Mouse (Mus musculus) adrenal gland, adult 18-20 months (tissue): ENCODE measurements around the gene Hist1h4i. TPM values are rescaled to one million over a fixed set of nuclear protein-coding genes. Genes with fewer than 3 reads are reported as not detected.
A peak's percentile ranks its signal among the peaks of the same experiment; 100 is the strongest.

Source experiments
- DNase-seq, 2 experiments: peaks; one replicate each; pipeline ENCODE4 v3.0.0; 2021 to 2022; ENCODE audit warnings: low spot score in 2 of 2
- total RNA-seq, 2 experiments: library from RNA; stranded (reverse); gene quantifications; 1 replicate in 1 of 2; 2 replicates in 1 of 2; pipeline ENCODE4 v1.2.3; 2021

Hist1h4i gene
- total RNA-seq, 2 experiments from 2014 or later, result 40.1 to 68.2 TPM

DNA sequence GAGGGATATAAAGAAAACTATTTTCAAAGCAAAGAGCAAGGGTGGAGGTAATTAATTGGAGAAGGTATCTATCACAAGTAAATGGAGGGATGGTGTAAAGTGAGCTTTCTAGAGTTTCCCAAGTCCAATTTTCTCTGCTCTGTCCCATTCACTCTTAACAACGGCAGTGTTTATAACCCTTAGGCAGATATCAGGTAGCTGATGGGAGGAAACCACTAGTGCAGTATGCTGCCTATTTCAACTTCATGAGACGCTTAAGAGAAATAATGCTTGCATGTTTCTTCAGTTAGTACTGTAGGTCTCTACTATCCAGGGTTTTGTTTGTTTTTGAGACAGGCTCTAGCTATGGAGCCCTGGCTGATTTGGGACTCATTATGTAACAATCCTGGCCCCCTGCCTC is 3.7 kb downstream of the Hist1h4i start:
- no peak for DNase-seq

DNA sequence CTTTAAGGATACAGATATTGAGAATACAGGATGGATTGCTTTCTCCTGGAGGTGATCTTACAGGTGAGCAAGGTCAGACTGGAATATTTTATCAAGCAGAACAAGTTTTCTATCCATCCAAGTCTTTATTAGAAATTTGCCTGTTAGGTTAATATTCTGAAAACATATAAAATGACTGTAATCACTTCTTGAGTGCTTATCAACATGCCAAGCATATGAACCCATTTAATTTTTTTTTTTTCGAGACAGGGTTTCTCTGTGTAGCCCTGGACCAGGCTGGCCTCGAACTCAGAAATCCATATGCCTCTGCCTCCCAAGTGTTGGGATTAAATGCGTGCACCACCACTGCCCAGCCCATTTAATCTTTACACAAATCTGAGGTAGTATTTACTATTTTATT is 4.2 kb downstream of the Hist1h4i start:
- no peak for DNase-seq

- no peak for DNase-seq
These were observed 4.8 kb downstream of the Hist1h4i start for GRCm38 (mm10) chr13:22036149-22036956.

DNA sequence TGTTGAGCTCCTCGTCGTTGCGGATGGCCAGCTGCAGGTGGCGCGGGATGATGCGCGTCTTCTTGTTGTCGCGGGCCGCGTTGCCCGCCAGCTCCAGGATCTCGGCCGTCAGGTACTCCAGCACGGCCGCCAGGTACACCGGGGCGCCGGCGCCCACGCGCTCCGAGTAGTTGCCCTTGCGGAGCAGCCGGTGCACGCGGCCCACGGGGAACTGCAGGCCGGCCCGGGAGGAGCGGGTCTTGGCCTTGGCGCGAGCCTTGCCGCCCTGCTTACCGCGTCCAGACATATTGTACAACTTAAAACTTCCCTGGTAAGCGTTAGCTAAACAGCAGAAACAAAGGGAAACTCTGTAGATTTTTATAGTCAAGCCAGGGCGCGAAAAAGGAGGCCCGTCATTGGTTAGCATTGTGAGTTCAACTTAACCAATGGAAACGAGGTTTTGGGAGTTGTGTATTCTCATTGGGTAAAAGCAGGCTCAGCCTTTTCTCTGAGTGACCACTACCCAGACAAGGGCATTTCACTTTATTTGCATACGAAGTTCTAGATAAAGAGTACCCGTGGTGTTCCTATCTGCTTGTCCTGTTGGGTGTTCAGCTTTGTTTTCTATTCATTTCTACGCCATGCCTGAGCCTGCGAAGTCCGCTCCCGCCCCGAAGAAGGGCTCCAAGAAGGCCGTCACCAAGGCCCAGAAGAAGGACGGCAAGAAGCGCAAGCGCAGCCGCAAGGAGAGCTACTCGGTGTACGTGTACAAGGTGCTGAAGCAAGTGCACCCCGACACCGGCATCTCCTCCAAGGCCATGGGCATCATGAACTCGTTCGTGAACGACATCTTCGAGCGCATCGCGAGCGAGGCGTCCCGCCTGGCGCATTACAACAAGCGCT is 5.7 kb downstream of the Hist1h4i start, which contains the start of the genes Hist1h2ah and Hist1h2bk:
Gene Hist1h2ah, minus strand, starts transcription at position 302 of the 882 bp plus-strand sequence.
Gene Hist1h2bk, plus strand, starts transcription at position 604 of the 882 bp plus-strand sequence.
- DNase-seq, result peak; percentile 49 to 60

DNA sequence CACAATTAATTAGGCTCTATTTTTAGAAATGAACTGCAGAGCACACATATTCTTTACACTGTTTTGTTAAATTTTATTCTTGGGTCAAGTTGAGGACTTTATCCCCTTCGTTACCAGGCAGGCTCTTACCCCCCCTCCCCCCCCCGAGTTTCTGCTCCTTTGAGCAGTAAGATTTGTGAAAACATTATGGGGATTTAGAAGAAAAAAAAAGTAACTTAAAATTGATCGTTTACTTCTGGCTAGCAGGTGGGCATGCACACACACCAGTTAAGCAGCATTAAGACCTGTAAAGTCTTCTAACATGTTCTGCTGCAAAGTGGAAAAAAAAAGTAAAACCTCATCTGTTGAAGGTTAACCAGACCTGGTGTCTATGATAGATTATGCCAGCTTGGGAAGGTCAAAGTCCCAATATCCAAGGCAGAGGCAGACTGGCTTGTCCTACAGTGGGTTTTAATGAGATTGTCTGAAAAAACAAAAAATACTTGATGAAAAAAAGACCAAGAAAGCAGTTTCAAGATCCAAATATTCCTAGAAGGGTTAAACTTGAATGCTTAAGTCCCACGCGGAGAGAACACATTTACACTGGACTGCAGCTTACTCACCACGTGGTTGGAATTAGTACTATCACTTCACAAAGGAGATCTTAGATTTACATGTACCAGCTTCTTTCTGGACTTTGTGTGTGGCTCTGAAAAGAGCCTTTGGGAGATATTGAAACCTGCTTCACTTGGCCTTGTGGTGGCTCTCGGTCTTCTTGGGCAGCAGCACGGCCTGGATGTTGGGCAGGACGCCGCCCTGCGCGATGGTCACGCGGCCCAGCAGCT is 6.5 kb downstream of the Hist1h4i start:
- no peak for DNase-seq

GRCm38 (mm10) chr13:22033741-22034442 is 7.3 kb downstream of the Hist1h4i start:
- DNase-seq, result no peak

DNA sequence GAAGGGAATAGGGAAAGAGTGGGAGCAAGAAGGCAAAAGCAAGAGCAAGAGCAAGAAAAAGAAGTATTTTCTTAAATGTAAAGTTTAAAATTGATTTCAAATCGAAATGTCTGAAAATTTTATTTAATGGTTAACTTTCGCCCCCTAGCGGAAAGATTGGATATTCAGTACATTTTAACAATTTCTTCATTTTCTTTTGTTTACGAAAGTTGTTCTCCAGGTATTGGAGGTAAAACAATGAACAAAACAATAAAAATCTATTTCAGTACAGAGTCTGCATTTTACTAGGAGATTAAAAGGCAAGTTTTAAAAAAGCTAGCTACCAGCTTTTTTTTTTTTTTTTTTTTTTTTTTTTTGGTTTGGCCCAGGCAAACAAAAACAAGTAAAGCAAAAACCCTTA is 10.7 kb downstream of the Hist1h4i start:
- DNase-seq, result no peak

DNA sequence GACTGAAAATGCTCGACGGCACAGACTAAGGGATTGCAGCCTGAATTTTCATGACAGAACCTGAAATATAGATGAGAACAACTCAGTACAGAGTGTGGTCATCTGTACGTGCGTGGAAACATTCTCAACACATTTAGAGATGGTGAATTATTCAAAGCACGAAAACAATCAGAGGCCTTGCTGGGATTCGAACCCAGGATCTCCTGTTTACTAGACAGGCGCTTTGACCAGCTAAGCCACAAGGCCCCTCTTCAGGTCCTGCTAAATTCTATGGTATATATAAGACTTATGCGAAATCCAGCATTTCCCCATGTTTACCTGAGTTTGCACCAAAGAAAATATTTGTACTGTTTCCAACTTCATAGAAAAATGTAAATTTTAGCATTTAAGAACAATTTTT is 11.2 kb downstream of the Hist1h4i start:
- DNase-seq, result no peak

DNA sequence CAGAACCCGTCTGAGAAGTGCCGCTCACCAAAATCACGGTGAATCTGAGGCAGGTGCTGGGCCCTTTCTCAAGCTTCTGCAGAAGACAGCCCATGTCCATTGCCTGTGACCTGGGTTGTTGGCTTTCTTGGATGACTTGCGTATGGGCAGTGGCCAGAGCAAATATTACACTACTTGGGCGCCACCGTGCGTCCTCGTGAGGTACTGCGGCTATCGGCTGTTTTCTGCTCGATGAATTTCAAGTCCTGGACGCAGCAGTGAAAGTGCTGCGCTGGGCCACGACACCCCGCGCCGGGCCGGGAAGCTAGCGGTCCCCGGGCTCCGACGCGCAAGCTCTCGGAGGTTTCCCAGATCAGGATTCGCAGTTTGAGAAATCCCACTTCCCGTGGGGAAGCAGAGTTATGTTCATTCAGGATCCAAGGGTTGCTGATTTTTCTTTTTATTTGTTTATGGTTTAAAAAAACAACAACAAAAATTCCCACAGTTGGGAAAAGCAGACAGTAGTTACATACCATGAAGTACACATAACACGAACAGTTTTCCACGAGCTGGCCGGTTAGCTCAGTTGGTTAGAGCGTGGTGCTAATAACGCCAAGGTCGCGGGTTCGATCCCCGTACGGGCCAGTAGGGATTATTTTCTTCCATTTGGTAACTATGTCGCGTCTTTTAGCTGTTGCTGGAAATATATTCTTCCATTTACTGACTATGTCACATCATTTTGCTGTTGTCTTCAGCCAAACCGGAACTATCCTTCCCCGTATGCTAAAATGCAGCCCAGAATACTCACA is 12.3 kb downstream of the Hist1h4i start:
- peak; percentile 96 to 97 for DNase-seq

DNA sequence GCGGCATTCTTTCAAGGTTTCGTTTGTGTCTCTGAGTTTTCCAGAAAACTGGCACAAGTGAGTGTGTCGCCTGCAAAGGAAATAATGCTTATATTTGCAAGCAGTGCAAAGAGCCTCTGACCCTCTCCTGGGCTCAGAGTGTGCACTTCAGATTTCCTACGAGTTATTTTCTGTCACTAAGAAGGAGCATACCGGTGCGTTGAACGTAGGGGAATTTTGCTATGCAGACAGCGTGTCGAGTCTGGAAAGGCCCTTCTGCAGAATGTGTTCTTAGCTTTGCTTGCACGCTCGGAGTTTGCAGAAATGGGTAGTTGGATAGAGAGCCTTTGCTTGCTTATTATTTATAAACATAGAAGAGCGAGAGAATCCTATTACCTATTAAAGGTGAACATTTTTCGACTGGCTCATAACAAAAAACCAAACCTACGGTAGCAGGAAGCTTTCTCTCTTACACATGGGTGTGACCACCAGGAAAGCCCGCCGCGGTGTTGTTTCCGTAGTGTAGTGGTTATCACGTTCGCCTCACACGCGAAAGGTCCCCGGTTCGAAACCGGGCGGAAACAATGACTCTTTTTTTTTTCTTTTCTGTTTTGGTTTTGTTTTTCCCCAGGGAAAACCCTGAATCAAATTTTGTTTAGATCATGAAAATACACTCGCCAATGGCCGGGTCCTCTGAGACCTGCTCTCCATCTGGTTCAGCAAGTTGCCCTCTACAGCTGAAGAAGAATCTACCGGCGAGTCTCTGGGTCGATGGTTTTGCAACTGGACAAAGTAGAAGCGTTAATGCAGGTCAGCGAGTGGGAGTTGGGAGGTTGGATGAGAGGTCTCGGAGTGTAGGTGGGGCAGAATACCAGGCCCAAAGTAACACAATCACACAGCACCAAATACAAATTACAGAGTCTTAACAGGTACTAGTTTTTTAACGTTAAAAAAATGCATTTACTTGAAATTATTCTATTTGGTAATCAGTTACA is 14.8 kb downstream of the Hist1h4i start:
- DNase-seq, result peak; percentile 83 to 89

- DNase-seq, result peak; percentile 75 to 76
These were observed 18.9 kb downstream of the Hist1h4i start for GRCm38 (mm10) chr13:22022241-22022640.

DNA sequence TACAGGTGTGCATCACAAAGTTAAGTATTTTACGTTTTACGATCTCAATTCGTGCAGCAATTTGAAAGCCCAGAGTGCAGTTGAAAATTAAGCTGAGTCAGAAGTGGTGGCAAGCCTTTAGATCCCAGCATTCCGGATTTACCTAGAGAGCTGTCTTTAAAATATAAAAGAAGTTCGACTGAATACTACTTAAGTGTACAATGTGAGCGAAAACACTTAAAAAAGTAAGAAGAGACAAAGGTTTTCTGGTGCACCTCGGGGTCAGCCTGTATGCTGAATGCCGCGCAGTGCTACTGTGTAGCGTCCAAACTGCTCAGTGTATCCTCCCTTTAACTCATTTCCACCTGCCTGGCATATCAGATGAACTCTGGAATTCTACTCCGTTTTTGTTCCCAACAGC is 19.6 kb downstream of the Hist1h4i start:
- no peak for DNase-seq

DNA sequence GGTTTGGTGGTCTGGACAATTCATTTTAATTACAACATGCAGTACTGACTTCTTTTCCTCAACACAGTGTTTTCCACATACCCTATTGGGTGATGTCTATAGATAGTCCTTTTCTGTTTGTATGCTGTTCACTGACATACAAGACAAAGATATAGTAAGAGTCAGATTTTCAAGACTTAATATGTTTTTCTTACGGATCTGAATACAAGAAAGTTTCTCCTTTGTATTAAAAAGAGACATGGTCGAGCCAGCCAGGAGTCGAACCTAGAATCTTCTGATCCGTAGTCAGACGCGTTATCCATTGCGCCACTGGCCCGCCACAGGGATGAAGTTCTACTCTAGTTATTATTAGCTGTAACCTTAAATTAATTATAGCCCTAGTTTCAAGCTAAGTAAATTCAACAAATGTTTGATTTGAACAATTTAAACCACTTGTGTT is 20.2 kb downstream of the Hist1h4i start:
- peak; percentile 69 to 78 for DNase-seq

- DNase-seq, result no peak
These were observed 21.0 kb downstream of the Hist1h4i start for GRCm38 (mm10) chr13:22019934-22020835.

- DNase-seq, result peak; percentile 64 to 76
These were observed 25.4 kb downstream of the Hist1h4i start for GRCm38 (mm10) chr13:22015479-22016450.

DNA sequence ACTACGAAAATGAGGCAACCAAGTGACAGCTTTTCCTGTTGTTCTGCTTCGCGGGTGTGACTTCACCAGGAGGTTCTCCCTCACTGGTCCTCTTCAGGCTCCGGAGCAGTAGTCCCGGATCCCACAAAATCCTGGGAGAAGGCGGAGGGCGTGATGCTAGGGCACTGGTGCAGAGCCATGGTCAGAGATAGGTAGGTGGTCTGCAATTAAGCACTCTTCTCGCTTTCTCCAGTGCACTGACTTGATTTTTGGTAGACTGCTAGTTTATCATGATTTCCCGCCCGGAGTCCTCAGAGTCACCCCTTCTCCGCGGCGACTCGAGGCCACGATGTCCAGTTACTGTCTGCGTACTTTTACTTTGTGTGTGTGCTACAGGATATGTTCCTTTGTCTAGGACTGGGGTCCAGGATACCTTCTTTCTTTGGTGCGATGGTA is 26.7 kb downstream of the Hist1h4i start:
- DNase-seq, result no peak
